Mouse (Mus musculus) kidney, postnatal 0 days (tissue): ENCODE measurements at regions not wholly inside any gene's neighbourhood (a gene's known extent, or its start where the extent isn't known, plus 50 kb on each side); places are given as distances from the start of the nearest gene placed in this dataset.
"Not testable (repeated sequence)": the region's sequence is repeated elsewhere in the genome, so short reads cannot be mapped to it uniquely, and the experiment has no call there.

Experiments
- ATAC-seq: fragments of 200-750 bp; cut with Nextera tagmentation; replicated peaks from 2 replicates; pipeline ENCODE4 v1.8.0; 2017; ENCODE audit warnings: low read depth, moderate number of reproducible peaks, moderate TSS enrichment, moderate library complexity; ENCODE audit not compliant: low FRiP score
- DNase-seq: peaks from one replicate; pipeline ENCODE4 v3.0.0-alpha.2; 2016; ENCODE audit warnings: low spot score
- H3K27ac ChIP-seq: fragments of 300-500 bp; sonication (generic); 2 replicates; pipeline ENCODE4 v1.5.1; 2014; ENCODE audit warnings: mild to moderate bottlenecking
- H3K27me3 ChIP-seq: fragments of 300-500 bp; sonication (generic); 2 replicates; pipeline ENCODE4 v1.6.1; 2014; ENCODE audit warnings: low read length, mixed read lengths; ENCODE audit not compliant: insufficient read depth
- H3K36me3 ChIP-seq: fragments of 300-500 bp; sonication (generic); 2 replicates; pipeline ENCODE4 v1.6.1; 2014; ENCODE audit warnings: low read length, mixed read lengths; ENCODE audit not compliant: insufficient read depth
- H3K4me1 ChIP-seq: fragments of 300-500 bp; sonication (generic); replicated peaks from 2 replicates; pipeline ENCODE4 v1.6.1; 2014; ENCODE audit warnings: antibody characterized with exemption, low read length, mixed read lengths; ENCODE audit not compliant: insufficient read depth
- H3K4me2 ChIP-seq: fragments of 300-500 bp; sonication (generic); 2 replicates; pipeline ENCODE4 v1.6.1; 2014; ENCODE audit warnings: mild to moderate bottlenecking, low read length, moderate library complexity, mixed read lengths
- H3K4me3 ChIP-seq: fragments of 300-500 bp; sonication (generic); replicated peaks from 2 replicates; pipeline ENCODE4 v1.5.1; 2014; ENCODE audit warnings: low read depth, low read length
- H3K9ac ChIP-seq: fragments of 300-500 bp; sonication (generic); 2 replicates; pipeline ENCODE4 v1.6.1; 2014; ENCODE audit warnings: low read depth, low read length
- H3K9me3 ChIP-seq: fragments of 300-500 bp; sonication (generic); replicated peaks from 2 replicates; pipeline ENCODE4 v1.6.1; 2016; ENCODE audit warnings: low read length, inconsistent platforms, mixed read lengths
- CTCF ChIP-seq: IDR thresholded peaks from 2 replicates; pipeline ENCODE4 v1.5.1; 2016; ENCODE audit warnings: antibody characterized with exemption, low read depth, mild to moderate bottlenecking, moderate library complexity
- WGBS: fragments of 180-500 bp; shearing (Covaris S2); extraction: QIAGEN DNeasy Blood & Tissue Kit; methylation state at CpG from one replicate; pipeline ENCODE4 v1.1.7; 2014; 5-methylcytosine and 5-hydroxymethylcytosine counted together

GRCm38 (mm10) chr11:45365343-45365742 lies 486.5 kb upstream of the Clint1 start:
- Histone ChIP-seq H3K9ac (no peak overlapping the region), H3K4me3 (no peak overlapping the region), H3K4me1 (no peaks in the 10 kb centered on the region), H3K27ac (no peak overlapping the region), H3K36me3 (no peaks in the 10 kb centered on the region), H3K4me2 (no peak overlapping the region), H3K9me3 (no peaks in the 10 kb centered on the region), H3K27me3 (no peaks in the 10 kb centered on the region)
- DNase-seq, result no peak
- WGBS, result 85% methylated on average over 3 of the region's 3 CpGs
- no peak for TF ChIP-seq CTCF
- ATAC-seq, result no peak

- WGBS, result 42% methylated on average over 11 of the region's 11 CpGs
- ATAC-seq (no peak), DNase-seq (no peak)
- Histone ChIP-seq H3K4me1 (no peaks in the 10 kb centered on the region), H3K27me3 (no peaks in the 10 kb centered on the region), H3K36me3 (no peaks in the 10 kb centered on the region), H3K4me2 (no peak overlapping the region), H3K9me3 (no peaks in the 10 kb centered on the region), H3K9ac (no peak overlapping the region), H3K4me3 (no peak overlapping the region), H3K27ac (no peak overlapping the region)
- TF ChIP-seq CTCF, result no peak
Observed at GRCm38 (mm10) chr11:45389243-45390146, 462.4 kb upstream of the Clint1 start.

GRCm38 (mm10) chr11:45396009-45396408 lies 455.8 kb upstream of the Clint1 start:
- H3K4me3 ChIP-seq, result no peak overlapping the region
- WGBS, result 34% methylated on average over 3 of the region's 3 CpGs

GRCm38 (mm10) chr11:45398188-45398587 lies 453.7 kb upstream of the Clint1 start:
- no peak for TF ChIP-seq CTCF
- Histone ChIP-seq H3K4me3 (no peak overlapping the region), H3K4me1 (no peaks in the 10 kb centered on the region), H3K9me3 (no peaks in the 10 kb centered on the region), H3K4me2 (no peak overlapping the region), H3K36me3 (no peaks in the 10 kb centered on the region), H3K27ac (no peak overlapping the region), H3K27me3 (no peaks in the 10 kb centered on the region), H3K9ac (no peak overlapping the region)
- WGBS, result 53% methylated on average over 6 of the region's 6 CpGs
- ATAC-seq, result no peak
- no peak for DNase-seq

More at GRCm38 (mm10) chr11:45396009-45396408, 455.8 kb upstream of the Clint1 start:
- no peak for TF ChIP-seq CTCF
- Histone ChIP-seq H3K27ac (no peak overlapping the region), H3K27me3 (no peaks in the 10 kb centered on the region), H3K9ac (no peak overlapping the region), H3K36me3 (no peaks in the 10 kb centered on the region), H3K4me1 (no peaks in the 10 kb centered on the region), H3K4me2 (no peak overlapping the region), H3K9me3 (no peaks in the 10 kb centered on the region)
- ATAC-seq, result no peak
- DNase-seq, result peak; percentile 16

GRCm38 (mm10) chr11:45404377-45405029 lies 447.3 kb upstream of the Clint1 start:
- Histone ChIP-seq H3K36me3 (no peaks in the 10 kb centered on the region), H3K9me3 (no peaks in the 10 kb centered on the region), H3K4me1 (no peaks in the 10 kb centered on the region), H3K4me3 (no peak overlapping the region), H3K27me3 (no peaks in the 10 kb centered on the region), H3K4me2 (no peak overlapping the region), H3K27ac (no peak overlapping the region), H3K9ac (no peak overlapping the region)
- DNase-seq, result no peak
- TF ChIP-seq CTCF, result no peak
- no peak for ATAC-seq
- WGBS, result 79% methylated on average over 10 of the region's 10 CpGs

- not testable (repeated sequence) for H3K27me3 ChIP-seq, DNase-seq, H3K4me3 ChIP-seq, H3K4me1 ChIP-seq, H3K9me3 ChIP-seq, H3K36me3 ChIP-seq, H3K27ac ChIP-seq, H3K9ac ChIP-seq, ATAC-seq, H3K4me2 ChIP-seq
Observed at GRCm38 (mm10) chr11:45424066-45424465, 427.8 kb upstream of the Clint1 start.
